Mouse (Mus musculus) kidney, adult 2 months (tissue): ENCODE data around the gene Arap1.
A peak's percentile ranks its signal among the peaks of the same experiment; 100 is the strongest.

Experiments used
- CTCF ChIP-seq: fragments of 200-500 bp; conservative IDR thresholded peaks from 2 replicates; pipeline ENCODE4 v1.5.1; 2011; ENCODE audit warnings: low read depth, mild to moderate bottlenecking, control low read depth, low read length, moderate library complexity, mixed read lengths; ENCODE audit not compliant: insufficient read depth, insufficient read length
- POLR2A ChIP-seq: fragments of 200-500 bp; IDR thresholded peaks from one replicate; pipeline ENCODE4 v1.6.1; 2011; ENCODE audit warnings: low read depth, low read length, control low read depth

DNA sequence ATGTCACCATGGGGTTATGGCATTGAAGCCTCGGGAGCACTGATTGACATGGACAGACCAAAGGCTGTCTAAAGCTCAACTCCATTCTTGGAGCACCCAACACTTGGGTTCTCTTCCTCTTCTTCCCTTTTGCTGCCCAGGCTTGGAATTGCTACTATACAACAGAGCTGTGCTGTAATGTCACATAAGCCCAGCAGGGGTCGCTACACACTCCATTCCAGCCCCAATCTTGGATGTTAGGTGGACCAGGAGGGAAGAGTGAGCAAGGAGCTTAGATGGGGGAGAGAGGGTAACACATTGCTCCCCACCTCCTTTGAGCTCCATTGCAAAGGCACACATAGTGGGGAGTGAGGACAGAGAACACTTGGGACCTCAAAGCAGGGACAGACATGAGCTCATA lies 79.9 kb downstream of the Arap1 start:
- TF ChIP-seq CTCF: peak; percentile 78
- TF ChIP-seq POLR2A: no peak
